Mouse (Mus musculus): ENCODE measurements at regions not wholly inside any gene's neighbourhood (a gene's known extent, or its start where the extent isn't known, plus 50 kb on each side); places are given as distances from the start of the nearest gene placed in this dataset.

DNA sequence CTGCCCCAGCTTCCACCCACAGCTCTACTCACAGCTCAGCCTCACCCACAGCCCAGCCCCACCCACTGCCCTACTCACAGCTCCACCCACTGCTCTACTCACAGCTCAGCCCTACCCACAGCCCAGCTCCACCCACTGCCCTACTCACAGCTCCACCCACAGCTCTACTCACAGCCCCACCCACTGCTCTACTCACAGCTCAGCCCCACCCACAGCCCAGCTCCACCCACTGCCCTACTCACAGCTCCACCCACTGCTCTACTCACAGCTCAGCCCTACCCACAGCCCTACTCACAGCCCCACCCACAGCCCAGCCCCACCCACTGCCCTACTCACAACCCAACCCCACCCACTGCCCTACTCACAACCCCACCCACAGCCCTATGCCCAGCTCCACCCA lies 56.5 kb upstream of the Phox2b start:
- no peak for DNase-seq (ENCODE audit: low read depth)

- no peak for DNase-seq (ENCODE audit: low read depth)
Observed at GRCm38 (mm10) chr5:67156911-67157310, 57.8 kb upstream of the Phox2b start.

- no peak for DNase-seq (ENCODE audit: low read depth)
Observed at GRCm38 (mm10) chr5:67176827-67177226, 77.7 kb upstream of the Phox2b start.

DNA sequence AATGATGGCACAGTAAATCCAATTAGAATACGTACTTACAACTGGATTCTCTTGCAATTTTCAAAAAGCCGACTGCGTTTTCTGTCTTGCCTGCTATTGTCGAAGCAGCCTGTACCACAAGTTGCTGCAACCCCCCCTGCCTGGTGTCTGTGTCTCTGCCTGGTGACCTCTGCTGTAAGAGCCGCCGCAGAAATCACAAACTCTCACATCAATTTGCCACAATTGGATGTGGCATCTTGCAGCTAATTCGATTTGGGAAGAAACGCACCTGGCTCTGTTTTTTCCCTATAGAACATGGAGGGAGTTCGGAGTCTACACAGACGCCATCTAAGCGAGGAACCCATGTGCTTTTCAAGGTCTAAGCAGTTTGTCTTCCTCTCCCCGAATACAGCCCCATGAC lies 80.1 kb upstream of the Phox2b start:
- DNase-seq (ENCODE audit: low read depth), result no peak

DNA sequence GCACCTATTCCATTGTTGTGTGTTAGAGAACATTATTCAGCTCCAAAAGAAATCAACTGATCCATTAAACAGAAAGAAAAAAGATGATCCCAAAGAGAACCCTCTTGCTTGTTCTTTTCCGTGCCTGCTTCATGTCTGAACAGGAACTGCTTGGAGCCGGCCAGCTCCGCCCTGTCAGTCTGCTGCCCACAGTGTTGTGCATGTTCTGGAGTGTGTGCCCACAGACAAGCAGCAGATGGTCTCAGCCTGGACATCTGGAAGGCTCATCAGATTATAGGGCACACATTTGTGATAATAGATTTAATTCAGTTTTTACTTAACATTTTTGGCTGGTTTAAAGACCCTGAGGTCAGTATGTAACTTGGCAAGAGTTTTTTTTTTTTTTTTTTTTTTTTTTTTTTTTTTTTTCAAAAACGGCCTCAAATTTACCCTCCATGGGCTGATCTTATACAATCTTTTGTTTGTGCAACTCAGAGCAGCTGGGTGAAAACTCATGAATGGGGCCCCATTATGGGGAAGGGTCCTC lies 70.9 kb upstream of the Tmem33 start:
- DNase-seq (ENCODE audit: low read depth), result peak; percentile 14

DNA sequence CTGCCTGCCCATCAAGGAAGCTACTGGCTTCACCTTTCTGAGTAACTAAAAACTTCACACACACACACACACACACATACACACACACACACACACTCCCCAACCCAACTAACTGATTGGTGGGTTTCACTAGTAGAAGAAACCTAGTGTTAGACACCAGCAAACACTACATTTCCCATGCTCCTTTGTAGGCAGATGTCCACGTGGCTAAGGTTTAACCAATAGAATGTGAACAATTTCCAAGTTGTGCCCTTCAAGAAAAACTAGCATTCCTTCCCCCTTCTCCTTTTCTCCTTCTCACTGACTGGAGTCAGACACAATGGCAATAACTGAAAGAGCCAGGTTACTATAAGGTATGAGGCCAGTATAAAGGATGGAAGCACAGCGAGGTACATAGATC lies 66.3 kb upstream of the Tmem33 start:
- no peak for DNase-seq (ENCODE audit: low read depth)

- no peak for DNase-seq (ENCODE audit: low read depth)
Observed at GRCm38 (mm10) chr5:67205083-67205738, 55.2 kb upstream of the Tmem33 start.
